Mouse (Mus musculus) kidney, postnatal 25 days (tissue): ENCODE results near the gene Rbm24.

Experiments
- DNase-seq, 2 experiments: peaks; one replicate each; pipeline ENCODE4 v3.0.0; 2021; ENCODE audit warnings: mixed read lengths in 2 of 2

Rbm24 gene

GRCm38 (mm10) chr13:46444021-46444420, 25.8 kb downstream of the Rbm24 start:
- DNase-seq: no peak

DNA sequence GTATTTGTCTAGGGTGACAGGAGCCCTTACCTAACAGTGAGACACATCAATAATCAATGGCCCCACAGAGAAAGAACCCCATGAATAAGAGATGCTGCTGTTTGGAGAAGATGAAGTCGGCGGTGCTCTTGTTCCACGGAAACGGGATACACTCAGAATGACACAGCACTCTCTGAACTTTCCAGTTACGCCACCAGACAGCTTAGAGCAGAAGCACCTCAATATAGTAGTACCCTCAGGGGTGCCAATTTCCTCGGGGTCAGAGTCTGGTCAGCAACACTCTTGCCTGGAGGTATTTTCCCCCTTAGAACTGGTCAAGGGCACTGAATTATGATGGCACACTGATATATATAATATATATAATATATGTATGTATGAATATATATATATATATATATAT, 27.8 kb downstream of the Rbm24 start:
- no peak for DNase-seq

DNA sequence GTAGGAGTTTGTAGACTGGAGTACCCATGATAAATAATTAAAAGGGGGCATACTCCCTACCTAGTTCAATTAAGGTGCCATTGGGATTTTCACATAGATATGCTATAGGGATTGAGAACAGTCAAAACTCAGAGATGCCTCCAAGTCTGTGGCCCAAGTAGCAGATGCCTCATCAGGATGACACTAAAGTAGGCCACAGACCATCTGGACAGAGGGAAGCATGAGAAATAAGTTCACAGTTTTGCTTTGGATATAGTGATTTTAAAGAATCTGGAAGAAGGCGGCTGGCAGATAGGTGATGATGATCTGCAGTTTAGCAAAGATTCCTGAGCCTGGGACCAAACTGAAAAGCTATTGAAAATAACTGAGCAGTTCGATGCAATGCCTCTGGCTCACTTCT, 30.0 kb downstream of the Rbm24 start:
- DNase-seq: no peak

GRCm38 (mm10) chr13:46449955-46450354, 31.7 kb downstream of the Rbm24 start:
- DNase-seq: no peak

- DNase-seq: no peak
These were observed 32.4 kb downstream of the Rbm24 start for GRCm38 (mm10) chr13:46450623-46451022.

- no peak for DNase-seq
These were observed 33.3 kb downstream of the Rbm24 start for GRCm38 (mm10) chr13:46451548-46451947.

GRCm38 (mm10) chr13:46459546-46459945, 41.3 kb downstream of the Rbm24 start:
- DNase-seq: no peak

GRCm38 (mm10) chr13:46462280-46462679, 44.0 kb downstream of the Rbm24 start:
- DNase-seq: no peak

- no peak for DNase-seq
These were observed 45.5 kb downstream of the Rbm24 start for GRCm38 (mm10) chr13:46463764-46464163.

- DNase-seq: no peak
These were observed 50.0 kb downstream of the Rbm24 start for GRCm38 (mm10) chr13:46468251-46468650.

DNA sequence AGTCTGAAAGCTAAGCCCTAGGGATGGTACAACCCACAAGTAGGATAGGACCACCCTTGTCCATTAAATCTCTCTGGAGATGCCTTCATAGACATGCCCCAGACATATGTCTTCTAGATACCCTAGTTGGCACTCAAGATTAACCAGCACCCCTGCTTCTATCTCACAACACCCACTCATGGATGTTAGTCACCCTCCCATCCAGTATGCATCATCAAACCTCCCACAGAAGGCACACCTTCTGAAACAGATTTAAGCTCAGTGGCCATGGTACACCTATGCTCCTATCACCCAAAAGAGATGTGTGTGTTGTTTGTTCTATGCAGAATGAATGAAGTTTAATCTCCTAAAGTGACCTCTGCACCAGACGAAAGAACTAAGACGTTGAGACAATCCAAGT, 51.3 kb downstream of the Rbm24 start:
- DNase-seq: no peak
